Mouse (Mus musculus) neural tube, embryonic 11.5 days (tissue): Measurements from ENCODE around the gene Ptx4. TPM values are rescaled to one million over a fixed set of nuclear protein-coding genes. Genes with fewer than 3 reads are reported as not detected.

Source experiments
- ATAC-seq: fragments of 200-750 bp; cut with Nextera tagmentation; 2 replicates; pipeline ENCODE4 v1.8.0; 2017; ENCODE audit warnings: moderate number of reproducible peaks, mild to moderate bottlenecking, moderate TSS enrichment, moderate library complexity; ENCODE audit not compliant: insufficient read depth, low FRiP score, low TSS enrichment
- DNase-seq: peaks from one replicate; pipeline ENCODE4 v3.0.0-alpha.2; 2015; ENCODE audit warnings: low spot score
- H3K27ac ChIP-seq: fragments of 300-500 bp; sonication (generic); 2 replicates; pipeline ENCODE4 v1.5.1; 2014; ENCODE audit warnings: low read depth, mild to moderate bottlenecking, low read length
- H3K27me3 ChIP-seq: fragments of 300-500 bp; sonication (generic); 2 replicates; pipeline ENCODE4 v1.6.1; 2014; ENCODE audit warnings: mild to moderate bottlenecking, low read length, mixed read lengths; ENCODE audit not compliant: control insufficient read depth, insufficient read depth
- H3K36me3 ChIP-seq: fragments of 300-500 bp; sonication (generic); 2 replicates; pipeline ENCODE4 v1.6.1; 2014; ENCODE audit warnings: mild to moderate bottlenecking, low read length, moderate library complexity, mixed read lengths; ENCODE audit not compliant: control insufficient read depth, insufficient read depth
- H3K4me1 ChIP-seq: fragments of 300-500 bp; sonication (generic); 2 replicates; pipeline ENCODE4 v1.6.1; 2014; ENCODE audit warnings: low read length, mixed read lengths; ENCODE audit not compliant: control insufficient read depth, insufficient read depth
- H3K4me2 ChIP-seq: fragments of 300-500 bp; sonication (generic); 2 replicates; pipeline ENCODE4 v1.6.1; 2014; ENCODE audit warnings: low read depth, mild to moderate bottlenecking, moderate library complexity
- H3K4me3 ChIP-seq: fragments of 300-500 bp; sonication (generic); 2 replicates; pipeline ENCODE4 v1.5.1; 2014; ENCODE audit warnings: low read depth, low read length
- H3K9ac ChIP-seq: fragments of 300-500 bp; sonication (generic); 2 replicates; pipeline ENCODE4 v1.6.1; 2014; ENCODE audit warnings: mild to moderate bottlenecking, low read length
- H3K9me3 ChIP-seq: fragments of 300-500 bp; sonication (generic); 2 replicates; pipeline ENCODE4 v1.6.1; 2016; ENCODE audit warnings: low read length; ENCODE audit not compliant: control insufficient read depth
- WGBS: fragments of 180-500 bp; shearing (Covaris S2); extraction: QIAGEN DNeasy Blood & Tissue Kit; methylation state at CpG from one replicate; pipeline ENCODE4 v1.1.7; 2014; 5-methylcytosine and 5-hydroxymethylcytosine counted together
- polyA plus RNA-seq: library from polyadenylated mRNA; unstranded; fragments of >200 nt; fragmentation: Nextera tagmentation; extraction: Ambion mirVana; gene quantifications from 2 replicates; pipeline ENCODE4 v1.2.1, GENCODE M21; 2014

The Ptx4 gene
- polyA plus RNA-seq, 1 experiment from 2014 or later = not detected

- Histone ChIP-seq H3K4me1 (peaks cover 6% of the 10 kb centered on the region; the same call in 1 of the 2 replicates), H3K36me3 (peaks cover 2% of the 10 kb centered on the region), H3K4me2 (no peak overlapping the region), H3K27me3 (no peaks in the 10 kb centered on the region), H3K27ac (no peak overlapping the region), H3K4me3 (no peak overlapping the region), H3K9me3 (no peaks in the 10 kb centered on the region), H3K9ac (no peak overlapping the region)
- DNase-seq (no peak), ATAC-seq (no peak)
- WGBS = 96% methylated on average over 6 of the region's 6 CpGs
These were observed 10.0 kb upstream of the Ptx4 start for GRCm38 (mm10) chr17:25110590-25110989.

- Histone ChIP-seq H3K4me1 (peaks cover 6% of the 10 kb centered on the region; the same call in 1 of the 2 replicates), H3K27me3 (no peaks in the 10 kb centered on the region), H3K27ac (no peak overlapping the region), H3K4me2 (no peak overlapping the region), H3K9ac (no peak overlapping the region), H3K9me3 (no peaks in the 10 kb centered on the region), H3K36me3 (peaks cover 2% of the 10 kb centered on the region), H3K4me3 (no peak overlapping the region)
- WGBS = 91% methylated on average over 5 of the region's 5 CpGs
- no peak for DNase-seq
- ATAC-seq = no peak
These were observed 9.3 kb upstream of the Ptx4 start for GRCm38 (mm10) chr17:25111220-25111619.

- peaks cover 2% of the 10 kb centered on the region for H3K36me3 ChIP-seq
These were observed 8.7 kb upstream of the Ptx4 start for GRCm38 (mm10) chr17:25111739-25112422.

GRCm38 (mm10) chr17:25112423-25112810 lies 8.1 kb upstream of the Ptx4 start:
- Histone ChIP-seq H3K27ac (no peak overlapping the region), H3K9me3 (no peaks in the 10 kb centered on the region), H3K36me3 (peaks cover 2% of the 10 kb centered on the region), H3K9ac (no peak overlapping the region), H3K4me3 (no peak overlapping the region), H3K4me1 (peaks cover 6% of the 10 kb centered on the region; the same call in 1 of the 2 replicates), H3K27me3 (0 out of 2 replicates have a peak, but pooled peaks cover 3% of the 10 kb centered on the region), H3K4me2 (no peak overlapping the region)
- no peak for DNase-seq
- WGBS = 90% methylated on average over 3 of the region's 3 CpGs
- ATAC-seq = no peak

More at GRCm38 (mm10) chr17:25111739-25112422, 8.7 kb upstream of the Ptx4 start:
- Histone ChIP-seq H3K27me3 (0 out of 2 replicates have a peak, but pooled peaks cover 1% of the 10 kb centered on the region), H3K9me3 (no peaks in the 10 kb centered on the region), H3K4me1 (peaks cover 6% of the 10 kb centered on the region; the same call in 1 of the 2 replicates), H3K4me2 (no peak overlapping the region), H3K4me3 (no peak overlapping the region), H3K27ac (no peak overlapping the region), H3K9ac (no peak overlapping the region)
- WGBS = 89% methylated on average over 8 of the region's 8 CpGs
- no peak for ATAC-seq
- no peak for DNase-seq

GRCm38 (mm10) chr17:25114908-25115645 lies 5.5 kb upstream of the Ptx4 start:
- Histone ChIP-seq H3K9me3 (no peaks in the 10 kb centered on the region), H3K4me1 (peaks cover 6% of the 10 kb centered on the region; the same call in 1 of the 2 replicates), H3K4me2 (peak overlapping the region; percentile 98), H3K27me3 (0 out of 2 replicates have a peak, but pooled peaks cover 3% of the 10 kb centered on the region), H3K27ac (peak overlapping the region; percentile 86), H3K4me3 (peak overlapping the region; percentile 59), H3K9ac (peak overlapping the region; percentile 82), H3K36me3 (no peaks in the 10 kb centered on the region; the same call in 1 of the 2 replicates)
- WGBS = 14% methylated on average over 23 of the region's 23 CpGs
- no peak; the same call in 1 of the 2 replicates for ATAC-seq
- DNase-seq = no peak

- Histone ChIP-seq H3K4me1 (peaks cover 6% of the 10 kb centered on the region; the same call in 1 of the 2 replicates), H3K4me2 (peak within 1 kb of the TSS; percentile 98), H3K4me3 (peak within 1 kb of the TSS; percentile 59), H3K36me3 (no peaks in the 10 kb centered on the region), H3K27ac (peak within 1 kb of the TSS; percentile 86), H3K27me3 (0 out of 2 replicates have a peak, but pooled peaks cover 3% of the 10 kb centered on the region), H3K9me3 (no peaks in the 10 kb centered on the region), H3K9ac (peak within 1 kb of the TSS; percentile 82)
- ATAC-seq (peak; percentile 89), DNase-seq (peak; percentile 93)
- WGBS = 8% methylated on average over 40 of the region's 40 CpGs
These were observed 4.7 kb upstream of the Ptx4 start, which contains the start of gene Telo2 for GRCm38 (mm10) chr17:25115664-25116432. Gene Telo2, minus strand, starts transcription at chr17:25115967.

- Histone ChIP-seq H3K36me3 (no peaks in the 10 kb centered on the region), H3K9me3 (no peaks in the 10 kb centered on the region), H3K4me1 (peaks cover 6% of the 10 kb centered on the region; the same call in 1 of the 2 replicates), H3K9ac (no peak overlapping the region), H3K27me3 (0 out of 2 replicates have a peak, but pooled peaks cover 3% of the 10 kb centered on the region), H3K27ac (no peak overlapping the region), H3K4me3 (no peak overlapping the region), H3K4me2 (no peak overlapping the region)
- ATAC-seq (no peak), DNase-seq (no peak)
- WGBS = 36% methylated on average over 4 of the region's 4 CpGs
These were observed 3.3 kb upstream of the Ptx4 start for GRCm38 (mm10) chr17:25117263-25117662.

GRCm38 (mm10) chr17:25123979-25124378 lies 3.4 kb downstream of the Ptx4 start:
- 29% methylated on average over 7 of the region's 7 CpGs for WGBS
- ATAC-seq = no peak
- Histone ChIP-seq H3K4me2 (no peak overlapping the region), H3K4me1 (no peaks in the 10 kb centered on the region), H3K9me3 (no peaks in the 10 kb centered on the region), H3K27me3 (0 out of 2 replicates have a peak, but pooled peaks cover 2% of the 10 kb centered on the region), H3K9ac (no peak overlapping the region), H3K4me3 (no peak overlapping the region), H3K27ac (no peak overlapping the region), H3K36me3 (no peaks in the 10 kb centered on the region)
- DNase-seq = no peak
